Mouse (Mus musculus) forebrain, embryonic 10.5 days (tissue): Measurements from ENCODE around the gene Cst8. TPM values are rescaled to one million over a fixed set of nuclear protein-coding genes. Genes with fewer than 3 reads are reported as not detected.

ENCODE experiments used
- DNase-seq: peaks from one replicate; pipeline ENCODE4 v3.0.0-alpha.2; 2017; ENCODE audit warnings: low spot score; ENCODE audit errors: extremely low spot score
- H3K27ac ChIP-seq: fragments of 300-500 bp; sonication (generic); 2 replicates; pipeline ENCODE4 v1.5.1; 2016; ENCODE audit warnings: mild to moderate bottlenecking
- H3K27me3 ChIP-seq: fragments of 300-500 bp; sonication (generic); 2 replicates; pipeline ENCODE4 v1.6.1; 2016; ENCODE audit warnings: mild to moderate bottlenecking; ENCODE audit not compliant: poor library complexity, severe bottlenecking
- H3K36me3 ChIP-seq: fragments of 300-500 bp; sonication (generic); replicated peaks from 2 replicates; pipeline ENCODE4 v1.6.1; 2016; ENCODE audit warnings: mild to moderate bottlenecking, moderate library complexity
- H3K4me1 ChIP-seq: fragments of 300-500 bp; sonication (generic); 2 replicates; pipeline ENCODE4 v1.6.1; 2016
- H3K4me3 ChIP-seq: fragments of 300-500 bp; sonication (generic); 2 replicates; pipeline ENCODE4 v1.5.1; 2016; ENCODE audit warnings: mild to moderate bottlenecking, moderate library complexity
- H3K9me3 ChIP-seq: fragments of 300-500 bp; sonication (generic); 2 replicates; pipeline ENCODE4 v1.6.1; 2016; ENCODE audit warnings: mild to moderate bottlenecking, moderate library complexity
- WGBS: fragments of 180-500 bp; shearing (Covaris S2); methylation state at CpG from one replicate; pipeline ENCODE4 v1.1.7; 2016; 5-methylcytosine and 5-hydroxymethylcytosine counted together
- polyA plus RNA-seq: library from polyadenylated mRNA; unstranded; fragments of >200 nt; fragmentation: Nextera tagmentation; extraction: Ambion mirVana; gene quantifications from 2 replicates; pipeline ENCODE4 v1.2.1, GENCODE M21; 2016

The Cst8 gene
- polyA plus RNA-seq, 1 experiment from 2014 or later: not detected

- Histone ChIP-seq H3K27me3 (no peaks in the 10 kb centered on the region), H3K9me3 (no peaks in the 10 kb centered on the region), H3K4me3 (no peak within 1 kb of the TSS), H3K4me1 (no peaks in the 10 kb centered on the region), H3K27ac (no peak within 1 kb of the TSS), H3K36me3 (no peaks in the 10 kb centered on the region)
- 83% methylated on average over 4 of the region's 4 CpGs for WGBS
- no peak for DNase-seq
Observed at GRCm38 (mm10) chr2:148834912-148835311, 36.3 kb downstream of the Cst8 start, which contains the start of gene Cst9. Cst9 (plus strand) TSS chr2:148835147.

DNA sequence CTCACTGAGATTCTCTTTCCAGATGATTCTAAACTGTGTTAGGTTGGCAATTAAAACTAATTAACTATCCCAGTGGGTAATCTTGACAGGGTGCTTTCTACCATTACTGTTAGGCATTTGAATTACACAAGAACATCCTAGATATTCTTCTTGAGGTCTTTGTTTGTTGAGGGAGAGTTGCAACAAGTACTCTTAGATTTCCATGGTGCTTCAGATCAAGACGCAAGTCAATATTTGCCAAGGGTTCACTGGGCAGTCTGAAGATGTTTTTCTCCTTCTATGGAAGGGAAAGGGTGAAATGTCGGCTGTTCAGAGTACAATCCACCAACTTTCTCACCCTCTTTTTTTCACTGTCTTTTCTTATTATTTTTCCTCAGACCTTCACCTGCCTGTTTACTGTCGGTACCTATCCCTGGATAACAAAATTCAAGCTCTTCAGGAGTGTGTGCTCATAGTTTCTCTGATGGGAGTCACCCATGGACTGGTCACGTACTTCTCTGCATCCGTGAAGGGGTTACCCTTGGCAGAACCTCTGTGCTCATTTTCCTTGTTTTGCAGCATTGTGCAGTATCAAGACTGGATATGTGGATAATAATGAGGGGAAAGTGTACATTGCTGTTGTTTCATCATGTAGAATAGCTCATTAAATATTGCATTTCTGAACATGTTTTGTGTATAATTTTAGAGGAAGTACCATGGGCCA lies 39.6 kb downstream of the Cst8 start:
- no peak for DNase-seq
- H3K27me3 ChIP-seq: no peaks in the 10 kb centered on the region
- H3K27ac ChIP-seq: no peak overlapping the region
- WGBS: 88% methylated on average over 5 of the region's 5 CpGs
- no peaks in the 10 kb centered on the region for H3K9me3 ChIP-seq
- H3K36me3 ChIP-seq: no peaks in the 10 kb centered on the region
- no peak overlapping the region for H3K4me3 ChIP-seq
- H3K4me1 ChIP-seq: no peaks in the 10 kb centered on the region

DNA sequence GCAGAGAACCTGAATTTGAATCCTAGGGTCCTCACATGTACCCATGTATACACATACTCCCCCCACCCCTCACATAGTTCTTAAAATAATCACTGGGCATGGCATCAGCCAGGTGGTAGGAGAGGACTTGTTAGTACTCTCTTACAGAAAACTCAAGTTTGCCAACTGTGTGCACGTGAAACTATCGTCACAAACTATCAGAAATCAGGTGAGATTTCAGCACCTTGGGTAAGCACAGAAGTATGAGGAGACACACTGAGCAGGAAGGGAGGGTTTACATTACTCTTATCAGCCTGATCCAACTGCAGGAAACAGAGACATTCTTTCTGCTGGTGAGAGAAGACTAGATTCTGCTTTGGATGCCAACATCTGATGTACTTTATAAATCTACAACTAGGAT lies 40.6 kb downstream of the Cst8 start:
- Histone ChIP-seq H3K27me3 (no peaks in the 10 kb centered on the region), H3K36me3 (no peaks in the 10 kb centered on the region), H3K9me3 (no peaks in the 10 kb centered on the region), H3K27ac (no peak overlapping the region), H3K4me1 (no peaks in the 10 kb centered on the region), H3K4me3 (no peak overlapping the region)
- DNase-seq: no peak
- WGBS: 85% methylated on average over 2 of the region's 2 CpGs

- no peak overlapping the region for H3K4me3 ChIP-seq
- no peaks in the 10 kb centered on the region for H3K27me3 ChIP-seq
- peak; percentile 64 for DNase-seq
- no peaks in the 10 kb centered on the region for H3K4me1 ChIP-seq
- WGBS: 48% methylated on average over 8 of the region's 8 CpGs
- no peaks in the 10 kb centered on the region for H3K36me3 ChIP-seq
- H3K27ac ChIP-seq: no peak overlapping the region
- H3K9me3 ChIP-seq: no peaks in the 10 kb centered on the region; the same call in 1 of the 2 replicates
Observed at GRCm38 (mm10) chr2:148851116-148851906, 52.7 kb downstream of the Cst8 start.

Other genes with a start within 250 kb of the Cst8 start
- gene Nxt1, start 126.2 kb upstream of the Cst8 start, polyA plus RNA-seq: 160 and 162 TPM in 2 replicates
- gene Gzf1, start 117.8 kb upstream of the Cst8 start, polyA plus RNA-seq: 25.8 and 29.6 TPM in 2 replicates
- 5.1 and 5.5 TPM in 2 replicates for gene Napb, start 66.3 kb upstream of the Cst8 start, polyA plus RNA-seq
- not detected in 2 replicates for gene Cstl1, start 48.4 kb upstream of the Cst8 start, polyA plus RNA-seq
- not detected in 2 replicates for gene Cst11, start 27.3 kb upstream of the Cst8 start, polyA plus RNA-seq
- gene 8030411F24Rik, start 16.8 kb upstream of the Cst8 start, polyA plus RNA-seq: not detected in 2 replicates
- gene Cst12, start 9.4 kb upstream of the Cst8 start, polyA plus RNA-seq: not detected in 2 replicates
- not detected in 2 replicates for gene Cst13, start 21.3 kb downstream of the Cst8 start, polyA plus RNA-seq
- not detected in 2 replicates for gene Cst9, start 36.4 kb downstream of the Cst8 start, polyA plus RNA-seq
- gene 9230104L09Rik, start 66.3 kb downstream of the Cst8 start, polyA plus RNA-seq: not detected in 2 replicates
- 287 and 297 TPM in 2 replicates for gene Cst3, start 76.9 kb downstream of the Cst8 start, polyA plus RNA-seq
- not detected in 2 replicates for gene Gm1330, start 204.5 kb downstream of the Cst8 start, polyA plus RNA-seq
- gene Gm10750, start 218.5 kb downstream of the Cst8 start, polyA plus RNA-seq: not detected in 2 replicates